Mouse (Mus musculus) ovary, adult 18-20 months (tissue): ENCODE measurements around the gene Nlrp14.
"Not testable (repeated sequence)": the region's sequence is repeated elsewhere in the genome, so short reads cannot be mapped to it uniquely, and the experiment has no call there.

Experiments
- DNase-seq: peaks from one replicate; pipeline ENCODE4 v3.0.0; 2022; ENCODE audit warnings: low spot score, mixed read lengths

Nlrp14 gene

GRCm38 (mm10) chr7:107166690-107167089 lies at the start of gene Nlrp14:
TSS of gene Nlrp14 (plus strand) at chr7:107166990.
- DNase-seq: no peak

- DNase-seq: not testable (repeated sequence)
These were observed 35.8 kb upstream of the Nlrp14 start, which contains the start of gene Olfr715 for GRCm38 (mm10) chr7:107130983-107131382. TSS of gene Olfr715 (minus strand) at chr7:107131083.

- DNase-seq: not testable (repeated sequence)
These were observed 28.8 kb upstream of the Nlrp14 start, which contains the start of gene Olfr716 for GRCm38 (mm10) chr7:107138027-107138426. TSS of gene Olfr716 (plus strand) at chr7:107138327.

- no peak for DNase-seq
These were observed 13.6 kb downstream of the Nlrp14 start for GRCm38 (mm10) chr7:107180406-107180805.

- no peak for DNase-seq
These were observed 35.0 kb downstream of the Nlrp14 start for GRCm38 (mm10) chr7:107201817-107202216.

GRCm38 (mm10) chr7:107207843-107208242 lies 41.1 kb downstream of the Nlrp14 start:
- no peak for DNase-seq

- DNase-seq: no peak
These were observed 42.5 kb downstream of the Nlrp14 start, which contains the start of gene Rbmxl2 for GRCm38 (mm10) chr7:107209204-107209860. TSS of gene Rbmxl2 (plus strand) at chr7:107209445.

GRCm38 (mm10) chr7:107210126-107210576 lies 43.4 kb downstream of the Nlrp14 start:
- DNase-seq: no peak

GRCm38 (mm10) chr7:107215723-107216122 lies 48.9 kb downstream of the Nlrp14 start:
- no peak for DNase-seq

- no peak for DNase-seq
These were observed 50.1 kb downstream of the Nlrp14 start for GRCm38 (mm10) chr7:107216845-107217244.

- DNase-seq: no peak
These were observed 70.1 kb downstream of the Nlrp14 start for GRCm38 (mm10) chr7:107236854-107237253.

GRCm38 (mm10) chr7:107237498-107237897 lies 70.7 kb downstream of the Nlrp14 start:
- no peak for DNase-seq

- no peak for DNase-seq
These were observed 74.6 kb downstream of the Nlrp14 start for GRCm38 (mm10) chr7:107241371-107241883.
